Mouse (Mus musculus) MEL (cell line): ENCODE results near the gene Gm10322. TPM values are rescaled to one million over a fixed set of nuclear protein-coding genes. Genes with fewer than 3 reads are reported as not detected.

Experiments used
- DNase-seq: peaks from one replicate; pipeline ENCODE4 v3.0.0; 2011; ENCODE audit warnings: low read depth, low spot score
- H3K27ac ChIP-seq: 2 replicates; pipeline ENCODE4 v1.5.1; 2012; ENCODE audit warnings: low read depth, mild to moderate bottlenecking, control low read depth, low read length, moderate library complexity; ENCODE audit not compliant: control insufficient read depth
- H3K27me3 ChIP-seq, 2 experiments: fragments of 150-350 bp in 1 of 2; sonication (generic) in 1 of 2; 2 replicates each; pipeline ENCODE4 v1.6.1; 2012; ENCODE audit warnings: low read length in 2 of 2, mild to moderate bottlenecking in 2 of 2, improper control_type of control experiment in 1 of 2, moderate library complexity in 1 of 2; ENCODE audit not compliant: insufficient read depth in 2 of 2, control insufficient read depth in 1 of 2
- H3K36me3 ChIP-seq, 2 experiments: 2 replicates each; pipeline ENCODE4 v1.6.1; 2012 to 2014; ENCODE audit warnings: low read length in 2 of 2, improper control_type of control experiment in 1 of 2, inconsistent platforms in 1 of 2, mild to moderate bottlenecking in 1 of 2; ENCODE audit not compliant: insufficient read depth in 2 of 2, control insufficient read depth in 1 of 2
- H3K4me1 ChIP-seq, 2 experiments: fragments of 150-350 bp in 1 of 2; sonication (generic) in 1 of 2; 2 replicates each; pipeline ENCODE4 v1.6.1; 2012; ENCODE audit warnings: low read length in 2 of 2, improper control_type of control experiment in 1 of 2, mild to moderate bottlenecking in 1 of 2; ENCODE audit not compliant: insufficient read depth in 2 of 2, control insufficient read depth in 1 of 2
- H3K4me3 ChIP-seq, 2 experiments: fragments of 150-350 bp in 1 of 2; sonication (generic) in 1 of 2; 2 replicates each; pipeline ENCODE4 v1.5.1; 2012; ENCODE audit warnings: low read depth in 2 of 2, low read length in 2 of 2, mild to moderate bottlenecking in 2 of 2, moderate library complexity in 2 of 2, control low read depth in 1 of 2, improper control_type of control experiment in 1 of 2; ENCODE audit not compliant: control insufficient read depth in 1 of 2, insufficient read depth in 1 of 2
- H3K79me2 ChIP-seq: 2 replicates; pipeline ENCODE4 v1.6.1; 2012; ENCODE audit warnings: mild to moderate bottlenecking, low read length, moderate library complexity; ENCODE audit not compliant: control insufficient read depth, poor library complexity, insufficient read depth
- H3K9ac ChIP-seq: 2 replicates; pipeline ENCODE4 v1.6.1; 2012; ENCODE audit warnings: low read depth, mild to moderate bottlenecking, control low read depth, low read length, moderate library complexity; ENCODE audit not compliant: control insufficient read depth, poor library complexity, severe bottlenecking
- H3K9me3 ChIP-seq: fragments of 150-350 bp; sonication (generic); replicated peaks from 2 replicates; pipeline ENCODE4 v1.6.1; 2012; ENCODE audit warnings: mild to moderate bottlenecking, low read length, improper control_type of control experiment, moderate library complexity; ENCODE audit not compliant: insufficient read depth
- BHLHE40 ChIP-seq: IDR thresholded peaks from 2 replicates; pipeline ENCODE4 v1.6.1; 2012; ENCODE audit warnings: low read depth, mild to moderate bottlenecking, inconsistent platforms, low read length, improper control_type of control experiment, borderline replicate concordance
- CHD2 ChIP-seq: IDR thresholded peaks from 2 replicates; pipeline ENCODE4 v1.6.1; 2011; ENCODE audit warnings: low read length, improper control_type of control experiment
- CTCF ChIP-seq, 3 experiments: IDR thresholded peaks in 2 of 3; conservative IDR thresholded peaks in 1 of 3; 2 replicates each; pipeline ENCODE4 v1.5.1; 2011 to 2012; ENCODE audit warnings: low read length in 3 of 3, low read depth in 2 of 3, mild to moderate bottlenecking in 2 of 3, improper control_type of control experiment in 1 of 3, inconsistent platforms in 1 of 3, mixed read lengths in 1 of 3, moderate library complexity in 1 of 3; ENCODE audit not compliant: control insufficient read depth in 1 of 3, insufficient read depth in 1 of 3, poor library complexity in 1 of 3, severe bottlenecking in 1 of 3
- E2F4 ChIP-seq: IDR thresholded peaks from 2 replicates; pipeline ENCODE4 v1.6.1; 2011; ENCODE audit warnings: low read depth, low read length, improper control_type of control experiment, borderline replicate concordance
- EP300 ChIP-seq, 2 experiments: IDR thresholded peaks; 2 replicates each; pipeline ENCODE4 v1.6.1; 2011; ENCODE audit warnings: improper control_type of control experiment in 2 of 2, low read length in 2 of 2, low read depth in 1 of 2, mild to moderate bottlenecking in 1 of 2
- ETS1 ChIP-seq: IDR thresholded peaks from 2 replicates; pipeline ENCODE4 v1.6.1; 2012; ENCODE audit warnings: low read depth, mild to moderate bottlenecking, inconsistent platforms, low read length, improper control_type of control experiment, moderate library complexity
- GABPA ChIP-seq: IDR thresholded peaks from 2 replicates; pipeline ENCODE4 v1.6.1; 2012; ENCODE audit warnings: low read depth, mild to moderate bottlenecking, inconsistent platforms, low read length, improper control_type of control experiment, moderate library complexity
- GATA1 ChIP-seq: IDR thresholded peaks from 2 replicates; pipeline ENCODE4 v1.6.1; 2011; ENCODE audit warnings: low read depth, low read length, improper control_type of control experiment
- HCFC1 ChIP-seq: IDR thresholded peaks from 2 replicates; pipeline ENCODE4 v1.6.1; 2012; ENCODE audit warnings: low read depth, mild to moderate bottlenecking, inconsistent platforms, low read length, improper control_type of control experiment, moderate library complexity
- KAT2A ChIP-seq: conservative IDR thresholded peaks from 2 replicates; pipeline ENCODE4 v1.6.1; 2012; ENCODE audit warnings: low read depth, low read length, improper control_type of control experiment, inconsistent platforms
- MAX ChIP-seq: IDR thresholded peaks from 2 replicates; pipeline ENCODE4 v1.6.1; 2011; ENCODE audit warnings: low read length, improper control_type of control experiment
- MAZ ChIP-seq: IDR thresholded peaks from 2 replicates; pipeline ENCODE4 v1.6.1; 2012; ENCODE audit warnings: low read depth, mild to moderate bottlenecking, inconsistent platforms, low read length, improper control_type of control experiment
- MEF2A ChIP-seq: IDR thresholded peaks from 2 replicates; pipeline ENCODE4 v1.6.1; 2014; ENCODE audit warnings: low read depth, mild to moderate bottlenecking, inconsistent platforms, low read length, improper control_type of control experiment; ENCODE audit not compliant: poor library complexity, insufficient replicate concordance, severe bottlenecking; ENCODE audit errors: extremely low read depth
- MXI1 ChIP-seq: IDR thresholded peaks from 2 replicates; pipeline ENCODE4 v1.6.1; 2011; ENCODE audit warnings: mild to moderate bottlenecking, low read depth, low read length, improper control_type of control experiment
- MYB ChIP-seq: IDR thresholded peaks from 2 replicates; pipeline ENCODE4 v1.6.1; 2011; ENCODE audit warnings: mild to moderate bottlenecking, low read depth, low read length, improper control_type of control experiment
- NRF1 ChIP-seq: IDR thresholded peaks from 2 replicates; pipeline ENCODE4 v1.6.1; 2014; ENCODE audit warnings: low read depth, mild to moderate bottlenecking, inconsistent platforms, low read length, improper control_type of control experiment, moderate library complexity; ENCODE audit not compliant: poor library complexity, insufficient read depth, severe bottlenecking
- POLR2A ChIP-seq, 2 experiments: IDR thresholded peaks; 2 replicates each; pipeline ENCODE4 v1.6.1; 2011 to 2012; ENCODE audit warnings: low read length in 2 of 2, mild to moderate bottlenecking in 2 of 2, control low read depth in 1 of 2, improper control_type of control experiment in 1 of 2, low read depth in 1 of 2, moderate library complexity in 1 of 2; ENCODE audit not compliant: control insufficient read depth in 1 of 2, insufficient read depth in 1 of 2, poor library complexity in 1 of 2
- POLR2AphosphoS5 ChIP-seq: IDR thresholded peaks from 2 replicates; pipeline ENCODE4 v1.6.1; 2012; ENCODE audit warnings: low read depth, borderline replicate concordance, mild to moderate bottlenecking, inconsistent platforms, low read length, moderate library complexity, mixed read lengths
- RAD21 ChIP-seq: IDR thresholded peaks from 2 replicates; pipeline ENCODE4 v1.6.1; 2011; ENCODE audit warnings: mild to moderate bottlenecking, low read depth, low read length, improper control_type of control experiment
- RCOR1 ChIP-seq: IDR thresholded peaks from 2 replicates; pipeline ENCODE4 v1.6.1; 2012; ENCODE audit warnings: low read depth, mild to moderate bottlenecking, inconsistent platforms, low read length, improper control_type of control experiment
- SIN3A ChIP-seq: IDR thresholded peaks from 2 replicates; pipeline ENCODE4 v1.6.1; 2012; ENCODE audit warnings: low read length, improper control_type of control experiment, inconsistent platforms
- TAL1 ChIP-seq: IDR thresholded peaks from 2 replicates; pipeline ENCODE4 v1.6.1; 2012; ENCODE audit warnings: mild to moderate bottlenecking, inconsistent platforms, low read length, moderate library complexity, mixed read lengths
- TBP ChIP-seq: IDR thresholded peaks from 2 replicates; pipeline ENCODE4 v1.8.0; 2011; ENCODE audit warnings: low read depth, low read length, improper control_type of control experiment
- TCF12 ChIP-seq: IDR thresholded peaks from 2 replicates; pipeline ENCODE4 v1.6.1; 2014; ENCODE audit warnings: low read depth, mild to moderate bottlenecking, inconsistent platforms, low read length, improper control_type of control experiment, moderate library complexity
- UBTF ChIP-seq: IDR thresholded peaks from 2 replicates; pipeline ENCODE4 v1.6.1; 2012; ENCODE audit warnings: low read depth, mild to moderate bottlenecking, inconsistent platforms, low read length, improper control_type of control experiment, moderate library complexity, borderline replicate concordance; ENCODE audit not compliant: insufficient read depth
- USF1 ChIP-seq: IDR thresholded peaks from 2 replicates; pipeline ENCODE4 v1.6.1; 2014; ENCODE audit warnings: low read depth, mild to moderate bottlenecking, inconsistent platforms, low read length, improper control_type of control experiment, moderate library complexity
- ZC3H11A ChIP-seq: IDR thresholded peaks from 2 replicates; pipeline ENCODE4 v1.6.1; 2012; ENCODE audit warnings: low read depth, mild to moderate bottlenecking, inconsistent platforms, low read length, improper control_type of control experiment
- ZKSCAN1 ChIP-seq: IDR thresholded peaks from 2 replicates; pipeline ENCODE4 v1.6.1; 2012; ENCODE audit warnings: low read depth, mild to moderate bottlenecking, inconsistent platforms, low read length, improper control_type of control experiment, moderate library complexity
- ZNF384 ChIP-seq: IDR thresholded peaks from 2 replicates; pipeline ENCODE4 v1.6.1; 2012; ENCODE audit warnings: low read depth, mild to moderate bottlenecking, inconsistent platforms, low read length, improper control_type of control experiment
- polyA plus RNA-seq, 2 experiments: library from polyadenylated mRNA; stranded (reverse) in 1 of 2; unstranded in 1 of 2; fragments of >175 nt in 1 of 2; fragments of >200 nt in 1 of 2; gene quantifications; 2 replicates each; pipeline versions ENCODE4 v1.2.1 to v1.2.4; 2012; ENCODE audit warnings: low replicate concordance in 2 of 2, low read depth in 1 of 2; ENCODE audit not compliant: insufficient read length in 2 of 2, insufficient read depth in 1 of 2, missing spikeins in 1 of 2
- total RNA-seq: library from RNA; depleted of rRNA; stranded (reverse); fragments of 300-350 nt; gene quantifications from 2 replicates; pipeline ENCODE4 v1.2.3, GENCODE M21; 2012

Gene Gm10322
- total and polyA plus RNA-seq, 3 experiments = 0.58 TPM; not detected in 2

DNA sequence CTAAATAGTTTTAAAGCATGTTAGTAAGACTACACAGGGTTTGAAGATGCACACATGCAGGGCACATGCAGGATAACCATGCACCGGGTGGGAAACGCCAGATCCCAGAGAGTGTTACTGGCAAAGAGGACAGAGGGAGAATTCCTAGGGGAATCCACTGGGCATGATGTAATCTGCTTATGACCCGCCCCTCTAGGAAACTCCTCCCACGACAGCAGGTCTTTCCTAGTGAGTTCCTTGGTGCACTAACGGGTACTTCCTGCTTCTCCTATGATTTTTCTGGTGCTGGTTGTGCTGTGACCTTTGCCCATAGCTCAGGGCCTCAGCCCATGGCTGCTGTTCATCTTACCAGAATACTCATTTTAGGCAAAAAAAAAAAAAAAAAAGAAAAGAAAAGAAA is 12.0 kb upstream of the Gm10322 start:
- Histone ChIP-seq H3K36me3 (peaks cover 0 to 8% of the 10 kb centered on the region in 2 experiments; a peak in 2 of 4 replicates), H3K4me3 (no peak overlapping the region), H3K9me3 (no peaks in the 10 kb centered on the region), H3K27ac (no peak overlapping the region), H3K4me1 (peaks cover 9 to 12% of the 10 kb centered on the region in 2 experiments), H3K9ac (no peak overlapping the region), H3K27me3 (no peaks in the 10 kb centered on the region), H3K79me2 (no peaks in the 10 kb centered on the region)
- no peak for DNase-seq
- no peak for TF ChIP-seq ZC3H11A
- no peak for TF ChIP-seq POLR2A (IDR thresholded peaks at IDR 0.05; ENCODE audit: control insufficient read depth in 1 of 2, insufficient read depth in 1 of 2, low read depth in 1 of 2, low read length in 2 of 2, poor library complexity in 1 of 2)
- no peak for TF ChIP-seq GABPA
- no peak for TF ChIP-seq POLR2AphosphoS5
- no peak for TF ChIP-seq MXI1
- no peak for TF ChIP-seq ZKSCAN1
- no peak for TF ChIP-seq MYB
- TF ChIP-seq BHLHE40 = no peak
- TF ChIP-seq EP300 (IDR thresholded peaks at IDR 0.05; ENCODE audit: low read depth in 1 of 2, low read length in 2 of 2) = no peak
- TF ChIP-seq MAX = no peak
- TF ChIP-seq TBP = no peak
- no peak for TF ChIP-seq E2F4
- TF ChIP-seq NRF1 = no peak
- no peak for TF ChIP-seq KAT2A
- no peak for TF ChIP-seq RAD21
- no peak for TF ChIP-seq MEF2A
- TF ChIP-seq UBTF = no peak
- TF ChIP-seq HCFC1 = no peak
- no peak for TF ChIP-seq CTCF (IDR thresholded peaks at IDR 0.05 in 2 of 3, conservative IDR thresholded peaks at IDR 0.05 in 1 of 3; ENCODE audit: control insufficient read depth in 1 of 3, insufficient read depth in 1 of 3, low read depth in 2 of 3, low read length in 3 of 3, poor library complexity in 1 of 3, severe bottlenecking in 1 of 3)
- no peak for TF ChIP-seq USF1

DNA sequence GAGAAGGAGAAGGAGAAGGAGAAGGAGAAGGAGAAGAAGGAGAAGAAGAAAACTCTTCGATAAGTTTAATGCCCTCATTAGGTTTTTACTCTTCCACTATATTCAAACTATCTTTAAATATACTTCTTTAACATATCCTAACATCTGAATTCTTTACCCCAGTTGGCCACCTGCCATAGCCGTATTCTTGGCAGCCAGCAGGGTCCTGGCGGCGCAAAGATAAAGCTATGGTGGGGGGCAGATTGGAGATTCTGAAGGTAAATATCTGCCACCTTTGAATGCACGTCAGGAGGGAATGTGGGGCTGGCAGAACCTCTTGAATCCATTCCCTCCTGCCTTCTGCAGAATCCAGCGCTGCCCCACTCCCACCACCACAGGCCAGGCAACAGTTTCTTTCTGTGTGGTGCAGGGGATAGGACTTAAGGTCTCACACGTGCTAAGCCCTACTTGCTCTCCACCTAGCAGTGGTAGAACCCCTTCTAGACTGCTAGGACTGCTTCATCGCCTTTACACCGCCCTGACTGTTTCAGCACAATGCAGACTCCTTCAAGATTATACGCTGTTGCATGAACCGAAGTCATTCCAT is 10.9 kb upstream of the Gm10322 start:
- peaks cover 0 to 8% of the 10 kb centered on the region in 2 experiments; a peak in 2 of 4 replicates for H3K36me3 ChIP-seq
- H3K9me3 ChIP-seq = no peaks in the 10 kb centered on the region
- H3K79me2 ChIP-seq = peaks cover 1% of the 10 kb centered on the region; the same call in 1 of the 2 replicates
- H3K4me3 ChIP-seq = no peak overlapping the region
- peak; percentile 80 for DNase-seq
- no peak overlapping the region for H3K27ac ChIP-seq
- TF ChIP-seq ETS1 = peak; percentile 83
- TF ChIP-seq POLR2A (IDR thresholded peaks at IDR 0.05; ENCODE audit: control insufficient read depth in 1 of 2, insufficient read depth in 1 of 2, low read depth in 1 of 2, low read length in 2 of 2, poor library complexity in 1 of 2) = no peak
- TF ChIP-seq MAZ = peak; percentile 78
- TF ChIP-seq HCFC1 = 0 out of 2 replicates have a peak, but pooled peaks have one; percentile 18
- TF ChIP-seq E2F4 = no peak
- TF ChIP-seq TAL1 = peak; percentile 69
- TF ChIP-seq CHD2 = no peak
- 0 out of 2 replicates have a peak, but pooled peaks have one; percentile 48 for TF ChIP-seq SIN3A
- TF ChIP-seq RCOR1 = peak; percentile 91
- TF ChIP-seq EP300 (IDR thresholded peaks at IDR 0.05; ENCODE audit: low read depth in 1 of 2, low read length in 2 of 2) = peak; percentile 87 to 88
- no peak for TF ChIP-seq ZNF384
- peak; percentile 96 for TF ChIP-seq TCF12
- no peak for TF ChIP-seq ZC3H11A
- TF ChIP-seq USF1 = no peak
- peak; percentile 85 for TF ChIP-seq GATA1
- H3K9ac ChIP-seq = no peak overlapping the region
- peaks cover 9 to 12% of the 10 kb centered on the region in 2 experiments for H3K4me1 ChIP-seq
- H3K27me3 ChIP-seq = no peaks in the 10 kb centered on the region
